Mouse (Mus musculus) C2C12 (cell line): ENCODE data around the gene Btbd11.

Source experiments
- CTCF ChIP-seq: IDR thresholded peaks from one replicate; pipeline ENCODE4 v1.5.1; 2011; ENCODE audit not compliant: control insufficient read depth, insufficient read depth, insufficient read length
- MYOD1 ChIP-seq: IDR thresholded peaks from one replicate; pipeline ENCODE4 v1.6.1; 2011; ENCODE audit warnings: low read depth; ENCODE audit not compliant: control insufficient read depth, insufficient read length
- MYOG ChIP-seq: IDR thresholded peaks from one replicate; pipeline ENCODE4 v1.6.1; 2011; ENCODE audit not compliant: control insufficient read depth, insufficient read length; ENCODE audit errors: extremely low read depth
- USF1 ChIP-seq: IDR thresholded peaks from one replicate; pipeline ENCODE4 v1.6.1; 2011; ENCODE audit warnings: low read depth, mild to moderate bottlenecking, control low read depth, moderate library complexity

- TF ChIP-seq CTCF (no peak), MYOG (no peak), MYOD1 (no peak), USF1 (no peak)
Measured at GRCm38 (mm10) chr10:85617080-85617479, 230.5 kb downstream of the Btbd11 start.
